Mouse (Mus musculus): Measurements from ENCODE around the gene Tex46.

GRCm38 (mm10) chr4:136581885-136582284 is 28.4 kb upstream of the Tex46 start:
- TF ChIP-seq CTCF (IDR thresholded peaks at IDR 0.05; ENCODE audit: insufficient read depth, low read depth, low read length) (no peak), POLR2A (IDR thresholded peaks at IDR 0.05; ENCODE audit: insufficient read depth, low read depth, low read length) (no peak)

Data from olfactory bulb, adult 2 months (tissue).